Comparison of ENCODE assay signal across 11 mouse cellular contexts in the genomic region with DNA sequence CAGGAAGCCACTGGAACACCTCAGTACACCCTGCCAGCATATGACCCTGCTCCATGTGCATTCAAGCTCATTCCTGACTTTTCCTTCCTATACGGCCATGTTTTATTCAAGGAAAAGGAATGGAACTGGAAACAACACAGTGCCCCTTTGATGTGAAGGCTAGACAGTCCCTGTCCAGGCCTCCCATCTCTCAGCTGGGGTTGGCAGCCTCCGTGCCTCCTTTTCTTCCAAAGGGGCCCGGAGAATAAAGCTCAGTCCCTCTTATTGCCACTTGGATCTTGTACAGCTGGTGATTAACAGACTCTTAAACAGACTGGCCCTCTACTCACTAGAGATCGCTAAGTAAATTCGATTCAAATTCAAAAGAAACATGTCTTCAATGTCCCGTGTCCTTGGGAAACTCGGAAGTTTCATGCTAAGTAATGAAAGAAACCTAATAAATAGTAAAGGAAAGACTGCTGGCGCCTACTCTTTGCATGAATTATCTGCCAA.
"Had no signal": no experiment of that assay in that cellular context is flagged by ENCODE, and none has a peak within 500 bp of the region (broad histone marks: within the 10 kb centered on the region; RNA-seq: fewer than 3 reads in every experiment).

No protein-coding gene starts in this region.

- H3K27me3 ChIP-seq: kidney, embryonic 15.5 days; limb, embryonic 12.5 days; liver, embryonic 13.5 days had no signal

- H3K36me3 ChIP-seq: kidney, embryonic 15.5 days; limb, embryonic 12.5 days; liver, embryonic 13.5 days had no signal

- DNase-seq: kidney, adult 2 months; kidney, postnatal 14 days; liver; liver, embryonic 13.5 days; liver, postnatal 0 days; midbrain, embryonic 14.5 days; thymus, postnatal 4 days had no signal

- H3K9me3 ChIP-seq: kidney, embryonic 15.5 days; limb, embryonic 12.5 days; liver, embryonic 13.5 days had no signal

- H3K9ac ChIP-seq: kidney, embryonic 15.5 days; limb, embryonic 12.5 days; liver, embryonic 13.5 days; liver, postnatal 0 days had no signal

- ATAC-seq: liver, postnatal 0 days had no signal

- H3K4me2 ChIP-seq: kidney, embryonic 15.5 days; limb, embryonic 12.5 days; liver, embryonic 13.5 days had no signal

- H3K4me3 ChIP-seq: kidney, embryonic 15.5 days; limb, embryonic 12.5 days; liver, embryonic 13.5 days; myocyte had no signal

- H3K4me1 ChIP-seq: liver, embryonic 13.5 days had no signal

- H3K27ac ChIP-seq: kidney, embryonic 15.5 days; limb, embryonic 12.5 days; liver, embryonic 13.5 days; stomach, postnatal 0 days had no signal
